Mouse (Mus musculus) thymus, adult 2 months (tissue): ENCODE results near the gene Tk1.

Source experiments
- CTCF ChIP-seq: fragments of 200-500 bp; IDR thresholded peaks from 2 replicates; pipeline ENCODE4 v1.5.1; 2012; ENCODE audit warnings: mild to moderate bottlenecking, control low read depth, low read length, moderate library complexity, borderline replicate concordance; ENCODE audit not compliant: control insufficient read depth, poor library complexity, insufficient read depth; ENCODE audit errors: extremely low read depth
- POLR2A ChIP-seq: fragments of 200-500 bp; IDR thresholded peaks from 2 replicates; pipeline ENCODE4 v1.6.1; 2012; ENCODE audit warnings: mild to moderate bottlenecking, low read length, control low read depth, moderate library complexity; ENCODE audit not compliant: control insufficient read depth, poor library complexity, insufficient read depth; ENCODE audit errors: extremely low read depth

DNA sequence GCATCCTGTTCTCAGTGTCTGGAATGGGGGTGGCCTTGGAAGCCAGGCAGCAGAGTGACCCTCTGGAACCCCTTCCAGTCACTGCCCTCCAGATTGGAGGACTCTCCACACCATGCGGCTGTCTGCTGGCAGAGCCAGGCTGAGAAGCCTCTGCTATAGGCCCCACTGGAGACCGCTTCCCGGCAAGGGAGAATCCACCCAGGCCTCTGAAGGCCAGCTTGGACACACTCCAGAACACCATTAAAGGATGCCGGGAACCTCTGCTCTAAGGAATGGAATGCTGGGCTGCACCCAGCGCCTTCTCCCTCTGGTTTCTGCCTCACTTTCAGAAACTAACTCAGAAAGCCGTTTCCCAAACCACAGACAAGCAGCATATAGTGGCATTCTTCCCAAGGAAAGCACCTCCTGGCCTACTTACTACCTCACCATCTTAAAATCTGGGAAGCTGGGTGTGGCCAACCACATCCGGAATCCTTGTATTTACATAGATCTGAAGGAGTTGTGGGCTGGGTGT is 3.1 kb downstream of the Tk1 start:
- TF ChIP-seq CTCF (no peak), POLR2A (no peak)
